Mouse (Mus musculus): ENCODE results near the gene Pde4a. TPM values are rescaled to one million over a fixed set of nuclear protein-coding genes. Genes with fewer than 3 reads are reported as not detected.

The Pde4a gene
- polyA plus RNA-seq, 1 experiment = 7.4 TPM

GRCm38 (mm10) chr9:21135329-21135890 is 30.1 kb upstream of the Pde4a start:
- Histone ChIP-seq H3K79me2 (ENCODE audit: control insufficient read depth, insufficient read depth) (no peaks in the 10 kb centered on the region), H3K4me3 (ENCODE audit: insufficient read depth, poor library complexity, severe bottlenecking) (no peak overlapping the region), H3ac (ENCODE audit: control insufficient read depth, insufficient read length, low read depth) (no peak overlapping the region), H3K79me3 (ENCODE audit: low read depth) (no peaks in the 10 kb centered on the region), H3K36me3 (ENCODE audit: control insufficient read depth, insufficient read depth) (peaks cover 18% of the 10 kb centered on the region), H3K27me3 (ENCODE audit: control insufficient read depth, insufficient read depth, insufficient read length) (no peaks in the 10 kb centered on the region)
- TF ChIP-seq MAX (IDR thresholded peaks at IDR 0.05) (no peak), FOSL1 (IDR thresholded peaks at IDR 0.05; ENCODE audit: insufficient read depth, low read length, poor library complexity, severe bottlenecking) (no peak), MYOD1 (IDR thresholded peaks at IDR 0.05; ENCODE audit: control insufficient read depth, insufficient read length, low read depth) (no peak), USF1 (IDR thresholded peaks at IDR 0.05; ENCODE audit: low read depth) (no peak), CTCF (IDR thresholded peaks at IDR 0.05; ENCODE audit: control insufficient read depth, insufficient read depth, insufficient read length) (no peak), MYOG (IDR thresholded peaks at IDR 0.05; ENCODE audit: control insufficient read depth, extremely low read depth, insufficient read length) (no peak), CEBPB (IDR thresholded peaks at IDR 0.05; ENCODE audit: low read depth) (no peak)

- no peaks in the 10 kb centered on the region for H3K27me3 ChIP-seq (ENCODE audit: control insufficient read depth, insufficient read depth, insufficient read length)
- H3K79me2 ChIP-seq (ENCODE audit: control insufficient read depth, insufficient read depth) = no peaks in the 10 kb centered on the region
- peaks cover 23% of the 10 kb centered on the region for H3K36me3 ChIP-seq (ENCODE audit: control insufficient read depth, insufficient read depth)
- TF ChIP-seq USF1 (IDR thresholded peaks at IDR 0.05; ENCODE audit: low read depth) = no peak
- no peak for TF ChIP-seq MYOG (IDR thresholded peaks at IDR 0.05; ENCODE audit: control insufficient read depth, extremely low read depth, insufficient read length)
- TF ChIP-seq FOSL1 (IDR thresholded peaks at IDR 0.05; ENCODE audit: insufficient read depth, low read length, poor library complexity, severe bottlenecking) = no peak
- no peak for TF ChIP-seq CTCF (IDR thresholded peaks at IDR 0.05; ENCODE audit: control insufficient read depth, insufficient read depth, insufficient read length)
- H3K79me3 ChIP-seq (ENCODE audit: low read depth) = no peaks in the 10 kb centered on the region
- H3ac ChIP-seq (ENCODE audit: control insufficient read depth, insufficient read length, low read depth) = no peak overlapping the region
- no peak overlapping the region for H3K4me3 ChIP-seq (ENCODE audit: insufficient read depth, poor library complexity, severe bottlenecking)
Observed at GRCm38 (mm10) chr9:21135941-21136381, 29.6 kb upstream of the Pde4a start.

- H3ac ChIP-seq (ENCODE audit: control insufficient read depth, insufficient read length, low read depth) = no peak overlapping the region
- H3K4me3 ChIP-seq (ENCODE audit: insufficient read depth, poor library complexity, severe bottlenecking) = no peak overlapping the region
- no peaks in the 10 kb centered on the region for H3K79me3 ChIP-seq (ENCODE audit: low read depth)
- H3K36me3 ChIP-seq (ENCODE audit: control insufficient read depth, insufficient read depth) = peaks cover 28% of the 10 kb centered on the region
- TF ChIP-seq MYOD1 (IDR thresholded peaks at IDR 0.05; ENCODE audit: control insufficient read depth, insufficient read length, low read depth) = no peak
- TF ChIP-seq MAX (IDR thresholded peaks at IDR 0.05) = no peak
- no peak for TF ChIP-seq CTCF (IDR thresholded peaks at IDR 0.05; ENCODE audit: control insufficient read depth, insufficient read depth, insufficient read length)
- no peak for TF ChIP-seq USF1 (IDR thresholded peaks at IDR 0.05; ENCODE audit: low read depth)
- TF ChIP-seq MYOG (IDR thresholded peaks at IDR 0.05; ENCODE audit: control insufficient read depth, extremely low read depth, insufficient read length) = no peak
- H3K27me3 ChIP-seq (ENCODE audit: control insufficient read depth, insufficient read depth, insufficient read length) = no peaks in the 10 kb centered on the region
- no peaks in the 10 kb centered on the region for H3K79me2 ChIP-seq (ENCODE audit: control insufficient read depth, insufficient read depth)
Observed at GRCm38 (mm10) chr9:21136401-21136800, 29.1 kb upstream of the Pde4a start.

GRCm38 (mm10) chr9:21137229-21137628 is 28.3 kb upstream of the Pde4a start:
- no peaks in the 10 kb centered on the region for H3K27me3 ChIP-seq (ENCODE audit: control insufficient read depth, insufficient read depth, insufficient read length)
- H3K36me3 ChIP-seq (ENCODE audit: control insufficient read depth, insufficient read depth) = peaks cover 36% of the 10 kb centered on the region
- no peaks in the 10 kb centered on the region for H3K79me2 ChIP-seq (ENCODE audit: control insufficient read depth, insufficient read depth)
- H3ac ChIP-seq (ENCODE audit: control insufficient read depth, insufficient read length, low read depth) = no peak overlapping the region
- peak; percentile 22 for TF ChIP-seq CTCF (IDR thresholded peaks at IDR 0.05; ENCODE audit: control insufficient read depth, insufficient read depth, insufficient read length)
- TF ChIP-seq CEBPB (IDR thresholded peaks at IDR 0.05; ENCODE audit: low read depth) = no peak
- H3K4me3 ChIP-seq (ENCODE audit: insufficient read depth, poor library complexity, severe bottlenecking) = no peak overlapping the region
- H3K79me3 ChIP-seq (ENCODE audit: low read depth) = no peaks in the 10 kb centered on the region

- H3ac ChIP-seq (ENCODE audit: control insufficient read depth, insufficient read length, low read depth) = no peak overlapping the region
- H3K79me3 ChIP-seq (ENCODE audit: low read depth) = peaks cover 2% of the 10 kb centered on the region
- H3K4me3 ChIP-seq (ENCODE audit: insufficient read depth, poor library complexity, severe bottlenecking) = no peak overlapping the region
- no peak for TF ChIP-seq MYOD1 (IDR thresholded peaks at IDR 0.05; ENCODE audit: control insufficient read depth, insufficient read length, low read depth)
- no peak for TF ChIP-seq MAX (IDR thresholded peaks at IDR 0.05)
- no peak for TF ChIP-seq USF1 (IDR thresholded peaks at IDR 0.05; ENCODE audit: low read depth)
- TF ChIP-seq MYOG (IDR thresholded peaks at IDR 0.05; ENCODE audit: control insufficient read depth, extremely low read depth, insufficient read length) = no peak
- no peak for TF ChIP-seq CTCF (IDR thresholded peaks at IDR 0.05; ENCODE audit: control insufficient read depth, insufficient read depth, insufficient read length)
- TF ChIP-seq CEBPB (IDR thresholded peaks at IDR 0.05; ENCODE audit: low read depth) = no peak
- no peak for TF ChIP-seq FOSL1 (IDR thresholded peaks at IDR 0.05; ENCODE audit: insufficient read depth, low read length, poor library complexity, severe bottlenecking)
- H3K79me2 ChIP-seq (ENCODE audit: control insufficient read depth, insufficient read depth) = peaks cover 6% of the 10 kb centered on the region
- no peaks in the 10 kb centered on the region for H3K27me3 ChIP-seq (ENCODE audit: control insufficient read depth, insufficient read depth, insufficient read length)
- peaks cover 44% of the 10 kb centered on the region for H3K36me3 ChIP-seq (ENCODE audit: control insufficient read depth, insufficient read depth)
Observed at GRCm38 (mm10) chr9:21138386-21138785, 27.1 kb upstream of the Pde4a start.

- peaks cover 42% of the 10 kb centered on the region for H3K79me2 ChIP-seq (ENCODE audit: control insufficient read depth, insufficient read depth)
- peaks cover 32% of the 10 kb centered on the region for H3K79me3 ChIP-seq (ENCODE audit: low read depth)
- H3K4me3 ChIP-seq (ENCODE audit: insufficient read depth, poor library complexity, severe bottlenecking) = no peak overlapping the region
- H3K36me3 ChIP-seq (ENCODE audit: control insufficient read depth, insufficient read depth) = peaks cover 74% of the 10 kb centered on the region
- no peaks in the 10 kb centered on the region for H3K27me3 ChIP-seq (ENCODE audit: control insufficient read depth, insufficient read depth, insufficient read length)
- no peak overlapping the region for H3ac ChIP-seq (ENCODE audit: control insufficient read depth, insufficient read length, low read depth)
- TF ChIP-seq CEBPB (IDR thresholded peaks at IDR 0.05; ENCODE audit: low read depth) (no peak), MYOD1 (IDR thresholded peaks at IDR 0.05; ENCODE audit: control insufficient read depth, insufficient read length, low read depth) (no peak), MAX (IDR thresholded peaks at IDR 0.05) (no peak), USF1 (IDR thresholded peaks at IDR 0.05; ENCODE audit: low read depth) (no peak), CTCF (IDR thresholded peaks at IDR 0.05; ENCODE audit: control insufficient read depth, insufficient read depth, insufficient read length) (no peak), MYOG (IDR thresholded peaks at IDR 0.05; ENCODE audit: control insufficient read depth, extremely low read depth, insufficient read length) (no peak), FOSL1 (IDR thresholded peaks at IDR 0.05; ENCODE audit: insufficient read depth, low read length, poor library complexity, severe bottlenecking) (no peak)
Observed at GRCm38 (mm10) chr9:21141922-21142321, 23.6 kb upstream of the Pde4a start.

Data from C2C12 (cell line).